Mouse (Mus musculus) embryonic facial prominence, embryonic 15.5 days (tissue): ENCODE measurements around the gene Aldh1l1. TPM values are rescaled to one million over a fixed set of nuclear protein-coding genes. Genes with fewer than 3 reads are reported as not detected.

Experiments
- ATAC-seq: fragments of 200-750 bp; cut with Nextera tagmentation; 2 replicates; pipeline ENCODE4 v1.8.0; 2017; ENCODE audit warnings: low read depth, moderate TSS enrichment; ENCODE audit not compliant: insufficient number of reproducible peaks, low FRiP score, low TSS enrichment
- H3K27ac ChIP-seq: fragments of 300-500 bp; sonication (generic); replicated peaks from 2 replicates; pipeline ENCODE4 v1.5.1; 2015; ENCODE audit warnings: mild to moderate bottlenecking, inconsistent platforms
- H3K27me3 ChIP-seq: fragments of 300-500 bp; sonication (generic); 2 replicates; pipeline ENCODE4 v1.6.1; 2015; ENCODE audit warnings: inconsistent platforms
- H3K36me3 ChIP-seq: fragments of 300-500 bp; sonication (generic); 2 replicates; pipeline ENCODE4 v1.6.1; 2015; ENCODE audit warnings: mild to moderate bottlenecking, inconsistent platforms
- H3K4me1 ChIP-seq: fragments of 300-500 bp; sonication (generic); 2 replicates; pipeline ENCODE4 v1.6.1; 2015; ENCODE audit warnings: inconsistent platforms
- H3K4me2 ChIP-seq: fragments of 300-500 bp; sonication (generic); replicated peaks from 2 replicates; pipeline ENCODE4 v1.6.1; 2015; ENCODE audit warnings: mild to moderate bottlenecking, inconsistent platforms
- H3K4me3 ChIP-seq: fragments of 300-500 bp; sonication (generic); replicated peaks from 2 replicates; pipeline ENCODE4 v1.5.1; 2015; ENCODE audit warnings: mild to moderate bottlenecking, inconsistent platforms
- H3K9ac ChIP-seq: fragments of 300-500 bp; sonication (generic); 2 replicates; pipeline ENCODE4 v1.6.1; 2015; ENCODE audit warnings: inconsistent platforms
- H3K9me3 ChIP-seq: fragments of 300-500 bp; sonication (generic); replicated peaks from 2 replicates; pipeline ENCODE4 v1.6.1; 2016; ENCODE audit warnings: inconsistent platforms
- WGBS: fragments of 180-500 bp; shearing (Covaris S2); methylation state at CpG from one replicate; pipeline ENCODE4 v1.1.7; 2015; 5-methylcytosine and 5-hydroxymethylcytosine counted together
- polyA plus RNA-seq: library from polyadenylated mRNA; unstranded; fragments of >200 nt; fragmentation: Nextera tagmentation; extraction: Ambion mirVana; gene quantifications from 2 replicates; pipeline ENCODE4 v1.2.1, GENCODE M21; 2015

The Aldh1l1 gene
- polyA plus RNA-seq, 1 experiment from 2014 or later = 2.1 TPM

DNA sequence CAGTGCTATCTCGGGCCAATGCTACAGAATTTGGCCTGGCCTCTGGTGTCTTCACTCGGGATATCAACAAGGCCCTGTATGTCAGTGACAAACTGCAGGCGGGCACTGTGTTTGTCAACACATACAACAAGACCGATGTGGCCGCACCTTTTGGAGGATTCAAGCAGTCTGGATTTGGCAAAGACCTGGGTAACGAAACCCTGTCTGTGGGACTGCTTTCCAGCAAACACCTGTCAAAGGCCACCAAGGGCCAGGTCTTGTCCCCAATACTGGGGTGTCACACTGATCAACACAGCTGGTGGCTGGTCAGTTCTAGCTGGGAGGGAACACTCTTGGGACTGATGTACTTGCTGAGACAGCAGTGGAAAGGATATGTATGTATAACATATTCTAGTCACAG is 112.0 kb downstream of the Aldh1l1 start:
- no peak overlapping the region for H3K9ac ChIP-seq
- ATAC-seq = no peak
- no peak overlapping the region for H3K27ac ChIP-seq
- no peaks in the 10 kb centered on the region for H3K27me3 ChIP-seq
- H3K4me3 ChIP-seq = no peak overlapping the region
- H3K4me2 ChIP-seq = no peak overlapping the region
- no peaks in the 10 kb centered on the region for H3K36me3 ChIP-seq
- H3K9me3 ChIP-seq = no peaks in the 10 kb centered on the region
- no peaks in the 10 kb centered on the region for H3K4me1 ChIP-seq
- WGBS = 83% methylated on average over 6 of the region's 6 CpGs

DNA sequence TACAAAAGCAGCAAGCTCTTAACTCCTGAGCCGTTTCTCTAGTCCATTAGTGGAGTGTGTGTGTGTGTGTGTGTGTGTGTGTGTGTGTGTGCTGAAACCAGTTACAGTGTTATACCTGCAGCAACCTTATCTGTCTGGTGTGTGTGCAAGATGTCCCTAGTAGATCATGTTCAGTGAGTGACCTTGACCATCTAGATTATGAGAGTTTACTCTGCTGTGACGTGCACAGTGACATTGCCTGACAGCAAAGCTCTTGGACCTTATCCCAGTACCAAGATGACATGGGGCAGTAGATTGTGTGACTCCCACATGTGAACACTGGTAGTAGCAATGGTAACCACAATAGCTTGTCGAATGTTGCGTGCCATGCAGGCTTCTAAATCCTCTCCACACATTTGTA is 114.1 kb downstream of the Aldh1l1 start:
- Histone ChIP-seq H3K4me1 (0 out of 2 replicates have a peak, but pooled peaks cover 7% of the 10 kb centered on the region), H3K27ac (no peak overlapping the region), H3K36me3 (no peaks in the 10 kb centered on the region), H3K4me3 (no peak overlapping the region), H3K9me3 (no peaks in the 10 kb centered on the region), H3K9ac (no peak overlapping the region), H3K27me3 (no peaks in the 10 kb centered on the region), H3K4me2 (no peak overlapping the region)
- no peak for ATAC-seq
- WGBS = 78% methylated on average over 4 of the region's 4 CpGs

- WGBS = 47% methylated on average over 7 of the region's 7 CpGs
- Histone ChIP-seq H3K9ac (no peak overlapping the region), H3K36me3 (no peaks in the 10 kb centered on the region), H3K27me3 (peaks cover 4% of the 10 kb centered on the region; the same call in 1 of the 2 replicates), H3K27ac (no peak overlapping the region), H3K4me3 (no peak overlapping the region), H3K4me2 (no peak overlapping the region), H3K9me3 (no peaks in the 10 kb centered on the region), H3K4me1 (0 out of 2 replicates have a peak, but pooled peaks cover 12% of the 10 kb centered on the region)
- ATAC-seq = no peak
Measured at GRCm38 (mm10) chr6:90601736-90602135, 115.5 kb downstream of the Aldh1l1 start.

DNA sequence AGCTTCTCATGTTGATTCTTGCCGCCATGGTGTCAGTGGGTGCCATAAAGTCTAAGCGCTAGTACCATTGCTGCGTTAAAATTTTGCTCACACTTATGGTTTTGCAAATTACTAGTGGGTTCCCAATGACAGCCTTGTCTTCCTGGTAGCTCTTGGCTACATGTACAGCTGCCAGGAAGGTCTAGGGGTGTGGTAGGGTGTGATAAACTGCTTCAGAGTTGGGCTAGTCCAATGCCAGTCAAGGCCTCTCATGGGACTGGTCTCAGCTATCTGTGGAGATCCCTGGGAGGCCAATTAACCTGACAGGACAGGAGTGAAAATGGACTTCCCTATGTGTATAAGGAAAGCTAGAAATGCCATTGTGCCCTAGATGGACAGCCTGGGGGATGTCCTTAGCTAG is 116.1 kb downstream of the Aldh1l1 start:
- Histone ChIP-seq H3K9me3 (no peaks in the 10 kb centered on the region), H3K4me2 (no peak overlapping the region), H3K36me3 (no peaks in the 10 kb centered on the region), H3K27me3 (peaks cover 4% of the 10 kb centered on the region; the same call in 1 of the 2 replicates), H3K4me1 (0 out of 2 replicates have a peak, but pooled peaks cover 12% of the 10 kb centered on the region), H3K9ac (no peak overlapping the region), H3K4me3 (no peak overlapping the region), H3K27ac (no peak overlapping the region)
- 83% methylated on average over 3 of the region's 3 CpGs for WGBS
- no peak for ATAC-seq

GRCm38 (mm10) chr6:90603126-90603525 is 116.9 kb downstream of the Aldh1l1 start:
- no peak overlapping the region for H3K4me3 ChIP-seq
- H3K4me1 ChIP-seq = 0 out of 2 replicates have a peak, but pooled peaks cover 12% of the 10 kb centered on the region
- no peak overlapping the region for H3K9ac ChIP-seq
- H3K27me3 ChIP-seq = peaks cover 4% of the 10 kb centered on the region; the same call in 1 of the 2 replicates
- no peaks in the 10 kb centered on the region for H3K9me3 ChIP-seq
- no peak for ATAC-seq
- no peak overlapping the region for H3K4me2 ChIP-seq
- 72% methylated on average over 7 of the region's 7 CpGs for WGBS
- H3K27ac ChIP-seq = no peak overlapping the region
- no peaks in the 10 kb centered on the region for H3K36me3 ChIP-seq

- no peak overlapping the region for H3K9ac ChIP-seq
- no peaks in the 10 kb centered on the region for H3K36me3 ChIP-seq
- no peak overlapping the region for H3K27ac ChIP-seq
- ATAC-seq = no peak
- peak overlapping the region; percentile 63 for H3K4me3 ChIP-seq
- peak overlapping the region; percentile 92 for H3K4me2 ChIP-seq
- 42% methylated on average over 3 of the region's 3 CpGs for WGBS
- H3K4me1 ChIP-seq = 0 out of 2 replicates have a peak, but pooled peaks cover 12% of the 10 kb centered on the region
- no peaks in the 10 kb centered on the region for H3K9me3 ChIP-seq
- peaks cover 4% of the 10 kb centered on the region; the same call in 1 of the 2 replicates for H3K27me3 ChIP-seq
Measured at GRCm38 (mm10) chr6:90604130-90604529, 117.9 kb downstream of the Aldh1l1 start.

DNA sequence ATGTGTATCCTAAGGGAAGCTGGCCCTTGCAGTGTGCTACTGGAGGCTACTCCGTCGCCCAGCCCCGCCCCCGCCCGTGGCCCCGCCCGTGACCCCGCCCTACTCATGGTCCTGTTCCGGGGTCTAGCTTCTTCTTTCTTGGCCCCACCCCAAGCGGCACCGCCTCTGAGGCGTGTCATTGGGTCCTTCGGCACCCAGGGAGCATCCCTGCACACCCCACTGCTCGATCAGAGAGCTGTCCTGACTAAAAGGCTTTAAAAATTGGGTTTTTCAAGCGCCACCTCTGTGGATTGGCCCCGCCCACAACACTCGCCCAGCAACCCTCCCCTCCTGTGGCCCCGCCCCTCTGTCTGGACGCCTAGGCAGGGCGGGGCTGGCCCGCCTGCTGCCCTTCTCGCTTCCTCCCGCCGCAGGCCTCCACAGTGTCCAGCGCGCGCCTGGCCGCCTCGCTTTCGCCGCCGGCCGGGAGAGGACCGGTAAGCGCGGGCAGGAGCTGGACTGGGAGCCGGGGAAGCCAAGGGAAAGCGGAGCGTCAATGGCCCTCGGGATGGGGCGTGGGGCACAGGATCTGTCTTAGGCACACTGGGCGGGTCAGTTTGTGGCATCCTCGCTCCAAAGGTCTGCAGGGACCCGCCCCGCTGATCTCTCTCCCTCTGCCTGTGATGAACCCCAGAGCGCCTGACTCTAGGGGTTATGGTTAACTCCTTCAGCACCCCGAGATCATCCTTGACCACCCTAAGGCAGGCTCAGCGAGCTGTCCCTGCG is 118.5 kb downstream of the Aldh1l1 start, which contains the start of gene Slc41a3:
Slc41a3 (plus strand) TSS at position 193 of the 765 bp plus-strand sequence.
- no peak within 1 kb of the TSS; the same call in 1 of the 2 replicates for H3K27ac ChIP-seq
- peak within 1 kb of the TSS; percentile 63 for H3K4me3 ChIP-seq
- H3K4me1 ChIP-seq = 0 out of 2 replicates have a peak, but pooled peaks cover 12% of the 10 kb centered on the region
- peak; percentile 92 for ATAC-seq
- WGBS = under 1% methylated on average over 49 of the region's 49 CpGs
- H3K9ac ChIP-seq = peak within 1 kb of the TSS; percentile 50
- no peaks in the 10 kb centered on the region for H3K36me3 ChIP-seq
- H3K27me3 ChIP-seq = peaks cover 4% of the 10 kb centered on the region; the same call in 1 of the 2 replicates
- peak within 1 kb of the TSS; percentile 92 for H3K4me2 ChIP-seq
- no peaks in the 10 kb centered on the region for H3K9me3 ChIP-seq

- WGBS = 18% methylated on average over 5 of the region's 5 CpGs
- H3K27ac ChIP-seq = no peak overlapping the region
- ATAC-seq = no peak
Measured at GRCm38 (mm10) chr6:90605298-90605665, 119.1 kb downstream of the Aldh1l1 start.

DNA sequence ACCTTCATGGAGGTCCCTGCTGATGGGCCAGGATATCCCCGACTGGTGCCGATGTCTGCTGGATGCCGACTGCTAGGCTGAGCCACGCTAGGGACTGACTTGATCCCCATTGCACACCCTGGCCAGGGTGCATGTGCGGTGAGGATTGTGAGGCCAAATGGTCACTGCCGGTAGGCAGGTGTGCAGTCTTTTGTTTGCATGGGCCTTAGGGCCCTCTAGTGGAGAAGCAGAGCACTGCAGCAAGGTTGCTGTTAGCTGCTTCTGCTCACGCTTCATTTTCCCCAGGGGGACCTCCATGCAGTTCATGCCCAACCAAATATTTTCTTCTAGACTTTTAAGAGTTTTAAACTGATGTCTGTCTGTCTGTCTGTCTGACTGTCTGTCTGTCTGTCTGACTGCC is 120.3 kb downstream of the Aldh1l1 start:
- Histone ChIP-seq H3K4me2 (no peak overlapping the region), H3K4me1 (0 out of 2 replicates have a peak, but pooled peaks cover 12% of the 10 kb centered on the region), H3K9ac (no peak overlapping the region), H3K9me3 (no peaks in the 10 kb centered on the region), H3K4me3 (no peak overlapping the region), H3K27ac (no peak overlapping the region), H3K36me3 (no peaks in the 10 kb centered on the region), H3K27me3 (peaks cover 4% of the 10 kb centered on the region; the same call in 1 of the 2 replicates)
- ATAC-seq = no peak
- WGBS = 29% methylated on average over 7 of the region's 7 CpGs

More at GRCm38 (mm10) chr6:90605298-90605665, 119.1 kb downstream of the Aldh1l1 start:
- H3K4me3 ChIP-seq = peak overlapping the region; percentile 63
- 0 out of 2 replicates have a peak, but pooled peaks cover 12% of the 10 kb centered on the region for H3K4me1 ChIP-seq
- peak overlapping the region; percentile 92 for H3K4me2 ChIP-seq
- H3K36me3 ChIP-seq = no peaks in the 10 kb centered on the region
- peak overlapping the region; percentile 50; the same call in 1 of the 2 replicates for H3K9ac ChIP-seq
- no peaks in the 10 kb centered on the region for H3K9me3 ChIP-seq
- H3K27me3 ChIP-seq = peaks cover 4% of the 10 kb centered on the region; the same call in 1 of the 2 replicates

GRCm38 (mm10) chr6:90607196-90607595 is 121.0 kb downstream of the Aldh1l1 start:
- 18% methylated on average over 5 of the region's 5 CpGs for WGBS
- H3K4me2 ChIP-seq = no peak overlapping the region

GRCm38 (mm10) chr6:90608186-90608585 is 122.0 kb downstream of the Aldh1l1 start:
- no peaks in the 10 kb centered on the region for H3K9me3 ChIP-seq
- no peak overlapping the region for H3K9ac ChIP-seq
- no peak overlapping the region for H3K4me2 ChIP-seq
- 67% methylated on average over 6 of the region's 6 CpGs for WGBS
- 0 out of 2 replicates have a peak, but pooled peaks cover 12% of the 10 kb centered on the region for H3K4me1 ChIP-seq
- no peak overlapping the region for H3K27ac ChIP-seq
- no peaks in the 10 kb centered on the region for H3K36me3 ChIP-seq
- no peak overlapping the region for H3K4me3 ChIP-seq
- no peak for ATAC-seq
- peaks cover 4% of the 10 kb centered on the region; the same call in 1 of the 2 replicates for H3K27me3 ChIP-seq

More at GRCm38 (mm10) chr6:90607196-90607595, 121.0 kb downstream of the Aldh1l1 start:
- H3K27ac ChIP-seq = no peak overlapping the region
- no peak for ATAC-seq
- H3K27me3 ChIP-seq = peaks cover 4% of the 10 kb centered on the region; the same call in 1 of the 2 replicates
- no peak overlapping the region for H3K4me3 ChIP-seq
- 0 out of 2 replicates have a peak, but pooled peaks cover 12% of the 10 kb centered on the region for H3K4me1 ChIP-seq
- no peaks in the 10 kb centered on the region for H3K9me3 ChIP-seq
- H3K9ac ChIP-seq = no peak overlapping the region
- no peaks in the 10 kb centered on the region for H3K36me3 ChIP-seq
